Mouse (Mus musculus) stomach, embryonic 14.5 days (tissue): ENCODE measurements around the gene Mrs2. TPM values are rescaled to one million over a fixed set of nuclear protein-coding genes. Genes with fewer than 3 reads are reported as not detected.
"Not testable (repeated sequence)": the region's sequence is repeated elsewhere in the genome, so short reads cannot be mapped to it uniquely, and the experiment has no call there.

Experiments
- ATAC-seq: fragments of 200-750 bp; cut with Nextera tagmentation; 2 replicates; pipeline ENCODE4 v1.8.0; 2017; ENCODE audit warnings: low read depth, moderate TSS enrichment; ENCODE audit not compliant: insufficient number of reproducible peaks, insufficient read depth, low FRiP score
- H3K27ac ChIP-seq: fragments of 300-500 bp; sonication (generic); 2 replicates; pipeline ENCODE4 v1.5.1; 2014; ENCODE audit warnings: mild to moderate bottlenecking, low read length, moderate library complexity, mixed read lengths
- H3K27me3 ChIP-seq: fragments of 300-500 bp; sonication (generic); 2 replicates; pipeline ENCODE4 v1.6.1; 2014; ENCODE audit warnings: low read length, control low read depth, mixed read lengths; ENCODE audit not compliant: control insufficient read depth, insufficient read depth
- H3K36me3 ChIP-seq: fragments of 300-500 bp; sonication (generic); 2 replicates; pipeline ENCODE4 v1.6.1; 2014; ENCODE audit warnings: mild to moderate bottlenecking, control low read depth, low read length, moderate library complexity, mixed read lengths; ENCODE audit not compliant: control insufficient read depth, insufficient read depth
- H3K4me1 ChIP-seq: fragments of 300-500 bp; sonication (generic); 2 replicates; pipeline ENCODE4 v1.6.1; 2014; ENCODE audit warnings: low read length, control low read depth, mixed read lengths; ENCODE audit not compliant: control insufficient read depth, insufficient read depth
- H3K4me2 ChIP-seq: fragments of 300-500 bp; sonication (generic); replicated peaks from 2 replicates; pipeline ENCODE4 v1.6.1; 2014; ENCODE audit warnings: low read depth, low read length, control low read depth
- H3K4me3 ChIP-seq: fragments of 300-500 bp; sonication (generic); 2 replicates; pipeline ENCODE4 v1.5.1; 2014; ENCODE audit warnings: low read depth, low read length, control low read depth
- H3K9ac ChIP-seq: fragments of 300-500 bp; sonication (generic); replicated peaks from 2 replicates; pipeline ENCODE4 v1.6.1; 2014; ENCODE audit warnings: low read depth, mild to moderate bottlenecking, control low read depth, low read length, moderate library complexity, mixed read lengths
- H3K9me3 ChIP-seq: fragments of 300-500 bp; sonication (generic); 2 replicates; pipeline ENCODE4 v1.6.1; 2016; ENCODE audit warnings: low read depth, low read length, control low read depth; ENCODE audit not compliant: control insufficient read depth
- WGBS: fragments of 180-500 bp; shearing (Covaris S2); extraction: QIAGEN DNeasy Blood & Tissue Kit; methylation state at CpG from one replicate; pipeline ENCODE4 v1.1.7; 2014; 5-methylcytosine and 5-hydroxymethylcytosine counted together
- polyA plus RNA-seq: library from polyadenylated mRNA; unstranded; fragments of >200 nt; fragmentation: Nextera tagmentation; extraction: Ambion mirVana; gene quantifications from 2 replicates; pipeline ENCODE4 v1.2.1, GENCODE M21; 2014

The Mrs2 gene
- polyA plus RNA-seq, 1 experiment from 2014 or later, result 29.8 TPM

GRCm38 (mm10) chr13:24999538-24999937, 20.6 kb downstream of the Mrs2 start:
- no peak overlapping the region for H3K27ac ChIP-seq
- peak; percentile 81 for ATAC-seq
- H3K27me3 ChIP-seq, result no peaks in the 10 kb centered on the region
- H3K36me3 ChIP-seq, result peaks cover 69% of the 10 kb centered on the region
- no peak overlapping the region for H3K9ac ChIP-seq
- WGBS, result 74% methylated on average over 2 of the region's 2 CpGs
- H3K9me3 ChIP-seq, result no peaks in the 10 kb centered on the region
- H3K4me3 ChIP-seq, result no peak overlapping the region
- no peaks in the 10 kb centered on the region for H3K4me1 ChIP-seq
- no peak overlapping the region for H3K4me2 ChIP-seq

DNA sequence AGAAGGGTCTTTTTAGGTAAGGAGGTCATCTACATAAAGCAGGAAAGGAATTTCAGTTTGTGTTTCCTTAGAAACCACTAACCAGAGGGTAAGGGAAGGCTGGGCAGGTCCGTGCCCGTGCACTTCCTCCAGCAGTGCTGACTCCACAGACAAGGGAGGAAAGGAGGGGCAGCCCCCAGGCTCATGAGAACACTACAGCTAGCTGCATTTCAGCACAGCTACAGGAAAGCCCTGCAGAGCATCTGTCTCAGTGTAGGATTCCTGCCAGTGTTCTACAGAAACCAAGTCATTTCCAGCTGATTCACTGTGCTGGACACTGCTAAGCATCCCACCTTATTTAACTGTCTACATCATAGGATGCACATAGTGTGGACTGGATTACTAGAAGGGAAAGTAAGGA, 27.0 kb downstream of the Mrs2 start:
- H3K36me3 ChIP-seq, result peaks cover 37% of the 10 kb centered on the region

DNA sequence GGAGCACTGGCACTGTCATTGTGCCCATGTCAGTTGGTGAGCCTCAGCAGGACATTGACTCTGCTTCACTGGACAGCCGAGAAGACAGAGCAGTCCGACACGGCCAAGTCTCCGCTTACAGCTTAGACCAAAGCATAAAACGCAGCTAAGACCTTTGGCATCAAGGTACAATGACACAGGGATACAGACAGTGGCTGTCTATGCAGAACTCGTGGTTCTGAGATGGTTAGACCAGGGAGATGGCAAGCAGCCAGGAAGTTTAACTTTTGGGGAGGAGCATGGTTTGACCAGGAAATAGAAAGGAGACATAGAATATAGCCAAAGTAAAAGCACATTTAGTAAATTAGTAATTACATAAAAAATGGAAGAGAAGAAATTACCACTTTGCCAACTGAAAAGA, 31.2 kb downstream of the Mrs2 start:
- H3K27ac ChIP-seq, result no peak overlapping the region
- H3K27me3 ChIP-seq, result no peaks in the 10 kb centered on the region
- no peak overlapping the region for H3K4me2 ChIP-seq
- H3K9ac ChIP-seq, result no peak overlapping the region
- 85% methylated on average over 6 of the region's 6 CpGs for WGBS
- peaks cover 3% of the 10 kb centered on the region; the same call in 1 of the 2 replicates for H3K36me3 ChIP-seq
- no peak overlapping the region for H3K4me3 ChIP-seq
- no peak for ATAC-seq
- H3K9me3 ChIP-seq, result no peaks in the 10 kb centered on the region
- 0 out of 2 replicates have a peak, but pooled peaks cover 3% of the 10 kb centered on the region for H3K4me1 ChIP-seq

More for the DNA sequence above, 27.0 kb downstream of the Mrs2 start:
- no peaks in the 10 kb centered on the region for H3K9me3 ChIP-seq
- no peak overlapping the region for H3K9ac ChIP-seq
- no peak overlapping the region for H3K4me2 ChIP-seq
- 0 out of 2 replicates have a peak, but pooled peaks cover 3% of the 10 kb centered on the region for H3K4me1 ChIP-seq
- no peak overlapping the region for H3K4me3 ChIP-seq
- WGBS, result 13% methylated on average over 2 of the region's 2 CpGs
- peak overlapping the region; percentile 74; the same call in 1 of the 2 replicates for H3K27ac ChIP-seq
- H3K27me3 ChIP-seq, result no peaks in the 10 kb centered on the region
- ATAC-seq, result peak; percentile 50; the same call in 1 of the 2 replicates

- Histone ChIP-seq H3K4me2 (no peak overlapping the region), H3K27ac (no peak overlapping the region), H3K4me3 (no peak overlapping the region), H3K4me1 (0 out of 2 replicates have a peak, but pooled peaks cover 3% of the 10 kb centered on the region), H3K9me3 (no peaks in the 10 kb centered on the region), H3K27me3 (no peaks in the 10 kb centered on the region), H3K9ac (no peak overlapping the region), H3K36me3 (no peaks in the 10 kb centered on the region; the same call in 1 of the 2 replicates)
- 39% methylated on average over 7 of the region's 7 CpGs for whole genome bisulfite sequencing
- no peak for ATAC-seq
Measured at GRCm38 (mm10) chr13:24988391-24988790, 31.8 kb downstream of the Mrs2 start.

GRCm38 (mm10) chr13:24985435-24985834, 34.7 kb downstream of the Mrs2 start:
- Histone ChIP-seq H3K4me1 (no peaks in the 10 kb centered on the region), H3K36me3 (no peaks in the 10 kb centered on the region; the same call in 1 of the 2 replicates), H3K27me3 (no peaks in the 10 kb centered on the region), H3K9me3 (no peaks in the 10 kb centered on the region), H3K9ac (no peak overlapping the region), H3K4me3 (no peak overlapping the region), H3K27ac (no peak overlapping the region), H3K4me2 (no peak overlapping the region)
- WGBS, result 74% methylated on average over 2 of the region's 2 CpGs
- no peak for ATAC-seq

GRCm38 (mm10) chr13:24981031-24981430, 39.1 kb downstream of the Mrs2 start:
- no peak overlapping the region for H3K27ac ChIP-seq
- H3K9me3 ChIP-seq, result no peaks in the 10 kb centered on the region
- ATAC-seq, result no peak
- WGBS, result 81% methylated on average over 6 of the region's 6 CpGs
- no peaks in the 10 kb centered on the region for H3K36me3 ChIP-seq
- H3K4me2 ChIP-seq, result no peak overlapping the region
- no peak overlapping the region for H3K9ac ChIP-seq
- H3K27me3 ChIP-seq, result no peaks in the 10 kb centered on the region
- H3K4me3 ChIP-seq, result no peak overlapping the region
- no peaks in the 10 kb centered on the region for H3K4me1 ChIP-seq

- Histone ChIP-seq H3K4me3 (no peak overlapping the region), H3K27me3 (no peaks in the 10 kb centered on the region), H3K9me3 (no peaks in the 10 kb centered on the region), H3K27ac (no peak overlapping the region), H3K9ac (no peak overlapping the region), H3K4me2 (no peak overlapping the region), H3K4me1 (no peaks in the 10 kb centered on the region), H3K36me3 (no peaks in the 10 kb centered on the region)
- ATAC-seq, result no peak
- WGBS, result 77% methylated on average over 5 of the region's 5 CpGs
Measured at GRCm38 (mm10) chr13:24977820-24978342, 42.3 kb downstream of the Mrs2 start.

- no peaks in the 10 kb centered on the region for H3K4me1 ChIP-seq
- no peaks in the 10 kb centered on the region for H3K27me3 ChIP-seq
- H3K36me3 ChIP-seq, result no peaks in the 10 kb centered on the region
- no peak overlapping the region for H3K4me2 ChIP-seq
- H3K9ac ChIP-seq, result no peak overlapping the region
- no peak overlapping the region for H3K27ac ChIP-seq
- no peak for ATAC-seq
- no peak overlapping the region for H3K4me3 ChIP-seq
- 84% methylated on average over 4 of the region's 4 CpGs for WGBS
- H3K9me3 ChIP-seq, result no peaks in the 10 kb centered on the region
Measured at GRCm38 (mm10) chr13:24976384-24976783, 43.8 kb downstream of the Mrs2 start.

DNA sequence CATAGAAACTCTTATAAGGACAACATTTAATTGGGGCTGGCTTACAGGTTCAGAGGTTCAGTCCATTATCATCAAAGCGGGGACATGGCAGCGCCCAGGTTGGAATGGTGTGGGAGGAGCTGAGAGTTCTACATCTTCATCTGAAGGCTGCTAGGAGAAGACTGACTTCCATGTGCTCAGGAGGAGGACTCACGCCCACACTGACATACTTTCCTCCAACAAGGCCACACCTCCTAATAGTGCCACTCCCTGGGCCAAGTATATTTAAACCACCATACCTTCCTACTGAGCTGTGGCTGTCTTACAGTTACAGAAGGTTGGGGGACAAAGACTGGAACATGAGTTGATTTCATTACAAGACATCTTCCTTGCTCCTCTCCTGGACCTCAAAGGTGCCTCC, 48.4 kb downstream of the Mrs2 start:
- WGBS, result 87% methylated on average over 3 of the region's 3 CpGs
- H3K4me3 ChIP-seq, H3K9me3 ChIP-seq, H3K27ac ChIP-seq, H3K36me3 ChIP-seq, H3K9ac ChIP-seq, H3K27me3 ChIP-seq, ATAC-seq, H3K4me1 ChIP-seq, H3K4me2 ChIP-seq: not testable (repeated sequence)
